Mouse (Mus musculus): ENCODE data around the gene Mkrn1.
"Not testable (repeated sequence)": the region's sequence is repeated elsewhere in the genome, so short reads cannot be mapped to it uniquely, and the experiment has no call there.

The Mkrn1 gene

GRCm38 (mm10) chr6:39379224-39379623 is 41.0 kb downstream of the Mkrn1 start:
- DNase-seq (ENCODE audit: low read depth) = peak; percentile 58

GRCm38 (mm10) chr6:39378161-39378835 is 42.0 kb downstream of the Mkrn1 start:
- DNase-seq (ENCODE audit: low read depth) = not testable (repeated sequence)

- DNase-seq (ENCODE audit: low read depth) = peak; percentile 59
Observed at GRCm38 (mm10) chr6:39377311-39377827, 42.9 kb downstream of the Mkrn1 start, which contains the start of gene Slc37a3. Gene Slc37a3 (minus strand): TSS chr6:39377675.

DNA sequence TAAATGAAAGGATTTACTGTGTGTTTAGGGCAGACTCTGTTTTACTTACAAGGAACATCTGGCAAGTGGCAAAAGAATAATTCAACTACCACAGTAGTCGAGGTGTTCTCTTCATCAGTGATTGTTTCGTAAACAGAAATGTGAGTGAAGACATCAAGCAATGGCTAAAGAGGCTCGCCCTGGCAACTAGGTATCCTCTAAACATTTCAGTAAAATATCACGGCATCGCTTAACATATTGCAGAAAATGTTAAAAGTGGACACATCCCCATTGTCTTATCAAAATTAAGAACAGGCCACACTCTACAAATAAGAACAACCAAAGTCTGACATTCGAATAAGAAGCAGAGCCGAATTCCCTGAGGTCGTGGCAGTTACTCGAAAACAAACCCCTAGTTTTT is 43.5 kb downstream of the Mkrn1 start:
- no peak for DNase-seq (ENCODE audit: low read depth)

DNA sequence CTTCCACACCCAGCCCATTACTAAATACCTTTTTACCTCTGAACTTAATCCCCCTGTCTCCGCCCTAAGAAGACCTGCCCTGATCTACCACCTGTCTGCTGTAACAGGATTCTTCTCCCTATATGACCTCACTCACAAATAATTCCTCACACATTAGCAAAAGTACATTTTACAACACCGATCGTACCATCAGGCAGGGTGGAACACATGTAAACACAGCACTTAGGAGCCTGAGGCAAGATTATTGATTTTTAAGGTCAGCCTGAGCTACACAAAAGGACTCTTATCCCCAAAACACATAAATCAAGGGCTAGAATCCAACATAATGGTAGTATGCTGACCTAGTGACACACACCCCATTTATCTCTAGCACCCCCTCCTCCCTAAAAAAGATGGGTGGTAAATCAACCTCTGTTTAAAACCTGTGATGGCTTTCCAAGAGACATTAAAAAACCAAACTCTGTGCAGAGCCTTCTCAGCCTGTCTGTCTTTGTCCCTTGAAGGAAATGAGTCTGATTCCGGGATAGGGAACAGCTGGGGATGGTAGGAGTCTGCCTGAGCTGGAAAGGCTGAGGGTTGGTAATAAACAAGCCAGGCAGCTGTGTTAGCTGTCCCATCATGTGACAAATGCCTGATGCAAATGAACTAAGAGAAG is 46.8 kb downstream of the Mkrn1 start:
- no peak for DNase-seq (ENCODE audit: low read depth)

GRCm38 (mm10) chr6:39372727-39373126 is 47.5 kb downstream of the Mkrn1 start:
- DNase-seq (ENCODE audit: low read depth) = no peak

- no peak for DNase-seq (ENCODE audit: low read depth)
Observed at GRCm38 (mm10) chr6:39372042-39372441, 48.2 kb downstream of the Mkrn1 start.

DNA sequence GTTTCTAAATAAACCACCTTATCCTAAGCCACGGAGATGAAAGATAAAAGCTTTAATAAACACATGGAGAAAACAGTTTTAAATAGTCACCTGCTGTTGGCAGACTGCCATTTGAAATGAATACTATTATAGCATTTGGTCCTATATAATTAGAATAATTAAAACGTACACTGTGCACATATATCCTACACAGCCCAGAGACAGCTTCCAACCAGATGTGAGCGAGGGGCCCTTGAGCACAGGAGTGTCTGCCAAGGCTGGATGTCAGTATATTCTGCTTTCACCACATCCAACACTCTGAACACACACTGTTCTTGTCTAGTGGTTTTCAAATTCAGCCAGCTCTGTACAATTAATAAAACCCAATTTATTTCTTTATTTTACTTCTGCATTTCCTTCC is 50.6 kb downstream of the Mkrn1 start:
- no peak for DNase-seq (ENCODE audit: low read depth)

DNA sequence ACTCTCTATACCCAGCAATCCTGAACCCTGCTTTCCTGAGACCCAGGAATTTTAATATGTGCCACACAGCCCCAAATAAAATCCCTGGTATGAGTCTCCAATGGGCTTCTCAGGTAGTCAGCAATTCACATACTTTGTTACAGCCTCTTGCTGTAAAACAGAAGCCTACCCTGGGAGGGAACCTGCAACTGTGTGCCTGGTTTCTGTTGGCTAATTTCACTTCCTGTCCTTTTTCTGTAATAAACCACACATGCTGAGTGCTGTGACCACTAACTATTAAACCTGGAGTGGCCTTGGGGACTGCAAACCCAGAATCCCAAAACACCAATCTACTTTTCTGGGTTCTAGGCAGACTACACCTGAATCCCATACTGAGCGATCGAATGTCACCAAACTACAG is 57.6 kb downstream of the Mkrn1 start:
- no peak for DNase-seq (ENCODE audit: low read depth)

DNA sequence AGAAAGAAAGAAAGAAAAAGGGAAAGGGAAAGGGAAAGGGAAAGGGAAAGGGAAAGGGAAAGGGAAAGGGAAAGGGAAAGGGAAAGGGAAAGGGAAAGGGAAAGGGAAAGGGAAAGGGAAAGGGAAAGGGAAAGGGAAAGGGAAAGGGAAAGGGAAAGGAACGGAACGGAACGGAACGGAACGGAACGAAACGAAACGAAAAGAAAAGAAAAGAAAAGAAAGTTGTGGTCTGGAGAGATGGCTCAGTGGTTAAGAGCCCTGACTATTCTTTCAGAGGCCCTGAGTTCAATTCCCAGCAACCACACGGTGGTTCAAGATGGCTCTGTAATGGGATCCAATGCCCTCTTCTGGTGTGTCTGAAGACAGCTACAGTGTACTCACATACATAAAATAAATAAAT is 61.1 kb downstream of the Mkrn1 start:
- DNase-seq (ENCODE audit: low read depth) = not testable (repeated sequence)

DNA sequence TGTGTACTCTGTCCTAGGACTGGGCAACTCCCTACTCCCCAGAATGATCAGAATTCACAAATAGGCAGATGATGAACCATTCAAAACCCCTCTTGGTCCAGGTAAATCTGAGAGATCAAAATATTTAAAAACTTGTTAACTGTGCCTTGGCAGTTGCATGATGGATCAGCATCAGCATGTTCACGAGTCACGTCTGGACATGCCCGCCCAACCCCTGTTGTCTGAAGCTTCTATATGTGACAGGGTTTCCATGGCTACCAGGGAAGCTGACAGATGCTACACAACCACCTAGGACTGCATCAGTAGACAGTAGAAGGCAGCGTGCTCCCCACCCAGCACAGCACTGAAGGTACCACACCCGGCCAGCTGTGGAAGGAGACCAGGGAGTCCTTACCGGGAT is 71.3 kb downstream of the Mkrn1 start:
- no peak for DNase-seq (ENCODE audit: low read depth)

DNA sequence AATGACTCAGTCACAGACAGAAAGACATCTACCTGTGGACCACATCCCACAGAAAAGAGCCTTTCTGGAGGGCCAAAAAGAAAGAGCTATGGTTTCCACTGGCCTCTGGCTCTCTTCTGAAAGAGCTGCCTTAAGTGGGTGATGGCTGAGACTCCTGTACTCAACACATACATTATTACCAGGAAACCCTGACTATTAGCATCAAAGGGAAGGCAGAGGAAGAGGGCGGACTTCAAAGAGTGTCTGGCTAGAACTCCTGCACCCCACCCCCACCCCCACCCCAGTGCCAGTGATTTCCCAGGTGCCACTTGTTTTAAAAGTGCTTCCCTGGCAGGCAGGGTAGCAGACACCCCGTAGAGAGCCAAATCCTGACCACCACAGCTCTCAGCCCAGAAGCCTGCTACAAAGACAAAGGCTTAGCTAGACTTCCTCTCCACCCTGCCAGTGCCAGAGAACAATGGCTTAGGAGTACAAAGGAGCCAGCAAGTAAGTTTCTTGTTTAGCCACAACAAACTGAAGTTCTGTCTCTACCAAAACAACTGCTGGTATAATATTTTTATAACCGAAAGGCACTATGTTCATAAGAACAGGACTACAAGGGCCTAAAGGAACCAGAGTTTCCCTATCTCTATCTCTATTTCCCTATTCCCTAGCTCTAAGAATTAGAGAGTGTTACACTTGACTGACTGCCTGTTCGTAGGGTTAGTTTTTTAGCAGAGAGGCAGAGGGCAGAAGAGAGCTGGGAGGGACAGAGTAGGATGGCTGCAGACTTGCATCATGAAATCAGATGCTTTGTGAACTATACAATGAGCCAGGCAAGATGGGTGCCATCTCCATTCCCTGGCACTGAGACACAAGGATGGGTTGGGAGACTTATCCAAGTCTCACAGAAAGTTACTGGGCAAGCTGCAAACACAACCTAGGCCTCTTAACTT is 72.1 kb downstream of the Mkrn1 start:
- DNase-seq (ENCODE audit: low read depth) = no peak

Data from c-Kit-positive CD71-negative TER-119-negative erythroid progenitor cells, embryonic 14.5 days (primary cell).